Mouse (Mus musculus): ENCODE results near the gene Tmco4. TPM values are rescaled to one million over a fixed set of nuclear protein-coding genes. Genes with fewer than 3 reads are reported as not detected.

Tmco4 gene
- polyA plus RNA-seq, 1 experiment = not detected

- 54% methylated on average over 7 of the region's 7 CpGs for WGBS
- Histone ChIP-seq H3K4me1 (ENCODE audit: control insufficient read depth, insufficient read depth, low read length) (peaks cover 14% of the 10 kb centered on the region), H3K4me3 (ENCODE audit: insufficient read depth, low read depth, low read length) (no peak overlapping the region), H3K27ac (ENCODE audit: insufficient read depth, low read depth, low read length) (no peak overlapping the region)
- TF ChIP-seq CTCF (IDR thresholded peaks at IDR 0.05; ENCODE audit: insufficient read depth, low read depth, low read length) (no peak), POLR2A (IDR thresholded peaks at IDR 0.05; ENCODE audit: insufficient read depth, low read depth, low read length) (no peak)
Observed at GRCm38 (mm10) chr4:139052796-139053195, 80.1 kb downstream of the Tmco4 start.

- TF ChIP-seq CTCF (IDR thresholded peaks at IDR 0.05; ENCODE audit: insufficient read depth, low read depth, low read length) = no peak
- no peak for TF ChIP-seq POLR2A (IDR thresholded peaks at IDR 0.05; ENCODE audit: insufficient read depth, low read depth, low read length)
- H3K4me3 ChIP-seq (ENCODE audit: insufficient read depth, low read depth, low read length) = no peak overlapping the region
- H3K27ac ChIP-seq (ENCODE audit: insufficient read depth, low read depth, low read length) = no peak overlapping the region
- peaks cover 14% of the 10 kb centered on the region for H3K4me1 ChIP-seq (ENCODE audit: control insufficient read depth, insufficient read depth, low read length)
- 81% methylated on average over 5 of the region's 5 CpGs for WGBS
Observed at GRCm38 (mm10) chr4:139053391-139053790, 80.7 kb downstream of the Tmco4 start.

- H3K4me3 ChIP-seq (ENCODE audit: insufficient read depth, low read depth, low read length) = no peak overlapping the region
- no peak overlapping the region for H3K27ac ChIP-seq (ENCODE audit: insufficient read depth, low read depth, low read length)
- 21% methylated on average over 9 of the region's 9 CpGs for WGBS
- TF ChIP-seq POLR2A (IDR thresholded peaks at IDR 0.05; ENCODE audit: insufficient read depth, low read depth, low read length) (no peak), CTCF (IDR thresholded peaks at IDR 0.05; ENCODE audit: insufficient read depth, low read depth, low read length) (peak; percentile 55; the same call in 1 of the 2 replicates)
- H3K4me1 ChIP-seq (ENCODE audit: control insufficient read depth, insufficient read depth, low read length) = peaks cover 14% of the 10 kb centered on the region
Observed at GRCm38 (mm10) chr4:139054300-139054923, 81.7 kb downstream of the Tmco4 start.

GRCm38 (mm10) chr4:139055336-139055735 is 82.6 kb downstream of the Tmco4 start:
- 28% methylated on average over 4 of the region's 4 CpGs for WGBS
- Histone ChIP-seq H3K4me1 (ENCODE audit: control insufficient read depth, insufficient read depth, low read length) (peaks cover 14% of the 10 kb centered on the region), H3K27ac (ENCODE audit: insufficient read depth, low read depth, low read length) (no peak overlapping the region), H3K4me3 (ENCODE audit: insufficient read depth, low read depth, low read length) (no peak overlapping the region)
- TF ChIP-seq POLR2A (IDR thresholded peaks at IDR 0.05; ENCODE audit: insufficient read depth, low read depth, low read length) (no peak), CTCF (IDR thresholded peaks at IDR 0.05; ENCODE audit: insufficient read depth, low read depth, low read length) (no peak)

- H3K4me1 ChIP-seq (ENCODE audit: control insufficient read depth, insufficient read depth, low read length) = peaks cover 14% of the 10 kb centered on the region
- no peak overlapping the region for H3K27ac ChIP-seq (ENCODE audit: insufficient read depth, low read depth, low read length)
- H3K4me3 ChIP-seq (ENCODE audit: insufficient read depth, low read depth, low read length) = no peak overlapping the region
- TF ChIP-seq POLR2A (IDR thresholded peaks at IDR 0.05; ENCODE audit: insufficient read depth, low read depth, low read length) (no peak), CTCF (IDR thresholded peaks at IDR 0.05; ENCODE audit: insufficient read depth, low read depth, low read length) (no peak)
- WGBS = 51% methylated on average over 3 of the region's 3 CpGs
Observed at GRCm38 (mm10) chr4:139055744-139056143, 83.1 kb downstream of the Tmco4 start.

GRCm38 (mm10) chr4:139057291-139057690 is 84.6 kb downstream of the Tmco4 start:
- no peak overlapping the region for H3K4me3 ChIP-seq (ENCODE audit: insufficient read depth, low read depth, low read length)
- H3K4me1 ChIP-seq (ENCODE audit: control insufficient read depth, insufficient read depth, low read length) = peaks cover 14% of the 10 kb centered on the region
- H3K27ac ChIP-seq (ENCODE audit: insufficient read depth, low read depth, low read length) = no peak overlapping the region
- no peak for TF ChIP-seq CTCF (IDR thresholded peaks at IDR 0.05; ENCODE audit: insufficient read depth, low read depth, low read length)
- no peak for TF ChIP-seq POLR2A (IDR thresholded peaks at IDR 0.05; ENCODE audit: insufficient read depth, low read depth, low read length)
- 81% methylated on average over 5 of the region's 5 CpGs for WGBS

DNA sequence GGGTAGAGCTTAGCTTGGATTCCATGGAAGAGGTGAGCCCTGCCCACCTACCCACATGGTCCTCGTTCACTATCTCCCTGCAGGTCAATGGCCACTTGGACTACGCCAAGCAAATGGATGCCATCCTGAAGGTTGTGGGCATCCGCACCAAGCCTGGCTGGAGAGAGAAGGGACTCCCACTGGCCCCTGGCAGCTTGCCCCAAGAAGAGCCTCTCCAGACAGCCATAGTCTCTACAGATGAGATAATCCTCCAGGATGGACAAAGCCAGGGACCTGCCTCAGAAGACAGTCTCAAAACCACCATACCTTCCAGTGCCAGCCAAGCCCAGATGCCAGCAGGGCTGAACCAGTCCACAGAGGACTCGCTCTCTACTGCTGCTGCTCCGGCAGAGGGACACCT is 85.3 kb downstream of the Tmco4 start:
- Histone ChIP-seq H3K4me3 (ENCODE audit: insufficient read depth, low read depth, low read length) (no peak overlapping the region), H3K27ac (ENCODE audit: insufficient read depth, low read depth, low read length) (no peak overlapping the region), H3K4me1 (ENCODE audit: control insufficient read depth, insufficient read depth, low read length) (peaks cover 14% of the 10 kb centered on the region)
- TF ChIP-seq CTCF (IDR thresholded peaks at IDR 0.05; ENCODE audit: insufficient read depth, low read depth, low read length) (no peak), POLR2A (IDR thresholded peaks at IDR 0.05; ENCODE audit: insufficient read depth, low read depth, low read length) (no peak)
- WGBS = 90% methylated on average over 5 of the region's 5 CpGs

GRCm38 (mm10) chr4:139059569-139059968 is 86.9 kb downstream of the Tmco4 start:
- no peak overlapping the region for H3K4me3 ChIP-seq (ENCODE audit: insufficient read depth, low read depth, low read length)
- no peak for TF ChIP-seq POLR2A (IDR thresholded peaks at IDR 0.05; ENCODE audit: insufficient read depth, low read depth, low read length)
- TF ChIP-seq CTCF (IDR thresholded peaks at IDR 0.05; ENCODE audit: insufficient read depth, low read depth, low read length) = no peak
- H3K4me1 ChIP-seq (ENCODE audit: control insufficient read depth, insufficient read depth, low read length) = peaks cover 7% of the 10 kb centered on the region
- no peak overlapping the region for H3K27ac ChIP-seq (ENCODE audit: insufficient read depth, low read depth, low read length)
- 46% methylated on average over 7 of the region's 7 CpGs for WGBS

GRCm38 (mm10) chr4:139064831-139065230 is 92.1 kb downstream of the Tmco4 start:
- no peak overlapping the region for H3K4me3 ChIP-seq (ENCODE audit: insufficient read depth, low read depth, low read length)
- H3K4me1 ChIP-seq (ENCODE audit: control insufficient read depth, insufficient read depth, low read length) = no peaks in the 10 kb centered on the region
- WGBS = 90% methylated on average over 5 of the region's 5 CpGs
- no peak for TF ChIP-seq POLR2A (IDR thresholded peaks at IDR 0.05; ENCODE audit: insufficient read depth, low read depth, low read length)
- TF ChIP-seq CTCF (IDR thresholded peaks at IDR 0.05; ENCODE audit: insufficient read depth, low read depth, low read length) = no peak
- no peak overlapping the region for H3K27ac ChIP-seq (ENCODE audit: insufficient read depth, low read depth, low read length)

Data from olfactory bulb, adult 2 months (tissue).